Mouse (Mus musculus) kidney, postnatal 0 days (tissue): ENCODE data around the gene Slc9a8. TPM values are rescaled to one million over a fixed set of nuclear protein-coding genes. Genes with fewer than 3 reads are reported as not detected.

ENCODE experiments used
- ATAC-seq: fragments of 200-750 bp; cut with Nextera tagmentation; replicated peaks from 2 replicates; pipeline ENCODE4 v1.8.0; 2017; ENCODE audit warnings: low read depth, moderate number of reproducible peaks, moderate TSS enrichment, moderate library complexity; ENCODE audit not compliant: low FRiP score
- DNase-seq: peaks from one replicate; pipeline ENCODE4 v3.0.0-alpha.2; 2016; ENCODE audit warnings: low spot score
- H3K27ac ChIP-seq: fragments of 300-500 bp; sonication (generic); 2 replicates; pipeline ENCODE4 v1.5.1; 2014; ENCODE audit warnings: mild to moderate bottlenecking
- H3K27me3 ChIP-seq: fragments of 300-500 bp; sonication (generic); 2 replicates; pipeline ENCODE4 v1.6.1; 2014; ENCODE audit warnings: low read length, mixed read lengths; ENCODE audit not compliant: insufficient read depth
- H3K36me3 ChIP-seq: fragments of 300-500 bp; sonication (generic); 2 replicates; pipeline ENCODE4 v1.6.1; 2014; ENCODE audit warnings: low read length, mixed read lengths; ENCODE audit not compliant: insufficient read depth
- H3K4me1 ChIP-seq: fragments of 300-500 bp; sonication (generic); replicated peaks from 2 replicates; pipeline ENCODE4 v1.6.1; 2014; ENCODE audit warnings: antibody characterized with exemption, low read length, mixed read lengths; ENCODE audit not compliant: insufficient read depth
- H3K4me2 ChIP-seq: fragments of 300-500 bp; sonication (generic); 2 replicates; pipeline ENCODE4 v1.6.1; 2014; ENCODE audit warnings: mild to moderate bottlenecking, low read length, moderate library complexity, mixed read lengths
- H3K4me3 ChIP-seq: fragments of 300-500 bp; sonication (generic); replicated peaks from 2 replicates; pipeline ENCODE4 v1.5.1; 2014; ENCODE audit warnings: low read depth, low read length
- H3K9ac ChIP-seq: fragments of 300-500 bp; sonication (generic); 2 replicates; pipeline ENCODE4 v1.6.1; 2014; ENCODE audit warnings: low read depth, low read length
- H3K9me3 ChIP-seq: fragments of 300-500 bp; sonication (generic); replicated peaks from 2 replicates; pipeline ENCODE4 v1.6.1; 2016; ENCODE audit warnings: low read length, inconsistent platforms, mixed read lengths
- CTCF ChIP-seq: IDR thresholded peaks from 2 replicates; pipeline ENCODE4 v1.5.1; 2016; ENCODE audit warnings: antibody characterized with exemption, low read depth, mild to moderate bottlenecking, moderate library complexity
- WGBS: fragments of 180-500 bp; shearing (Covaris S2); extraction: QIAGEN DNeasy Blood & Tissue Kit; methylation state at CpG from one replicate; pipeline ENCODE4 v1.1.7; 2014; 5-methylcytosine and 5-hydroxymethylcytosine counted together
- polyA plus RNA-seq: library from polyadenylated mRNA; unstranded; fragments of >200 nt; fragmentation: Nextera tagmentation; extraction: Ambion mirVana; gene quantifications from 2 replicates; pipeline ENCODE4 v1.2.1, GENCODE M21; 2015

Slc9a8 gene
- polyA plus RNA-seq, 1 experiment from 2014 or later = 14.2 TPM

- no peak for ATAC-seq
- Histone ChIP-seq H3K9me3 (no peaks in the 10 kb centered on the region), H3K27ac (no peak overlapping the region), H3K4me3 (no peak overlapping the region), H3K9ac (no peak overlapping the region), H3K4me1 (peaks cover 6% of the 10 kb centered on the region; the same call in 1 of the 2 replicates), H3K4me2 (no peak overlapping the region), H3K27me3 (no peaks in the 10 kb centered on the region), H3K36me3 (peaks cover 32% of the 10 kb centered on the region)
- WGBS = 86% methylated on average over 8 of the region's 8 CpGs
- DNase-seq = no peak
- peak; percentile 53 for TF ChIP-seq CTCF
Observed at GRCm38 (mm10) chr2:167450647-167451046, 29.1 kb downstream of the Slc9a8 start.

- 64% methylated on average over 3 of the region's 3 CpGs for WGBS
- no peak for ATAC-seq
- Histone ChIP-seq H3K4me3 (no peak overlapping the region), H3K36me3 (peaks cover 37% of the 10 kb centered on the region), H3K9ac (no peak overlapping the region), H3K4me2 (no peak overlapping the region), H3K9me3 (no peaks in the 10 kb centered on the region), H3K4me1 (no peaks in the 10 kb centered on the region), H3K27me3 (no peaks in the 10 kb centered on the region), H3K27ac (no peak overlapping the region)
- DNase-seq = no peak
- TF ChIP-seq CTCF = no peak
Observed at GRCm38 (mm10) chr2:167453814-167454213, 32.3 kb downstream of the Slc9a8 start.

- TF ChIP-seq CTCF = no peak
- H3K27me3 ChIP-seq = no peaks in the 10 kb centered on the region
- H3K4me1 ChIP-seq = no peaks in the 10 kb centered on the region
- H3K9ac ChIP-seq = no peak overlapping the region
- no peak overlapping the region for H3K4me2 ChIP-seq
- 88% methylated on average over 5 of the region's 5 CpGs for WGBS
- H3K27ac ChIP-seq = no peak overlapping the region
- H3K36me3 ChIP-seq = peaks cover 39% of the 10 kb centered on the region
- ATAC-seq (no peak), DNase-seq (no peak)
- H3K4me3 ChIP-seq = no peak overlapping the region
- H3K9me3 ChIP-seq = no peaks in the 10 kb centered on the region
Observed at GRCm38 (mm10) chr2:167456361-167457020, 35.0 kb downstream of the Slc9a8 start.

GRCm38 (mm10) chr2:167457213-167457612 is 35.7 kb downstream of the Slc9a8 start:
- Histone ChIP-seq H3K4me2 (no peak overlapping the region), H3K4me1 (no peaks in the 10 kb centered on the region), H3K27me3 (no peaks in the 10 kb centered on the region), H3K27ac (no peak overlapping the region), H3K36me3 (peaks cover 39% of the 10 kb centered on the region), H3K4me3 (no peak overlapping the region), H3K9ac (no peak overlapping the region), H3K9me3 (no peaks in the 10 kb centered on the region)
- no peak for TF ChIP-seq CTCF
- DNase-seq (no peak), ATAC-seq (no peak)
- 92% methylated on average over 9 of the region's 9 CpGs for WGBS

GRCm38 (mm10) chr2:167458548-167458947 is 37.0 kb downstream of the Slc9a8 start:
- no peak overlapping the region for H3K27ac ChIP-seq
- WGBS = 91% methylated on average over 3 of the region's 3 CpGs
- peaks cover 38% of the 10 kb centered on the region for H3K36me3 ChIP-seq
- H3K4me1 ChIP-seq = no peaks in the 10 kb centered on the region
- no peak overlapping the region for H3K9ac ChIP-seq
- H3K4me3 ChIP-seq = no peak overlapping the region
- H3K27me3 ChIP-seq = no peaks in the 10 kb centered on the region
- no peaks in the 10 kb centered on the region for H3K9me3 ChIP-seq
- no peak for TF ChIP-seq CTCF
- DNase-seq (no peak), ATAC-seq (no peak)
- H3K4me2 ChIP-seq = no peak overlapping the region

GRCm38 (mm10) chr2:167459071-167459865 is 37.8 kb downstream of the Slc9a8 start:
- Histone ChIP-seq H3K27me3 (no peaks in the 10 kb centered on the region), H3K4me2 (no peak overlapping the region), H3K4me1 (no peaks in the 10 kb centered on the region), H3K9me3 (no peaks in the 10 kb centered on the region), H3K9ac (no peak overlapping the region), H3K4me3 (no peak overlapping the region), H3K36me3 (peaks cover 32% of the 10 kb centered on the region), H3K27ac (no peak overlapping the region)
- 95% methylated on average over 6 of the region's 6 CpGs for WGBS
- ATAC-seq (no peak), DNase-seq (no peak)
- no peak for TF ChIP-seq CTCF
